Mouse (Mus musculus) hindbrain, embryonic 15.5 days (tissue): ENCODE data around the gene Junb. TPM values are rescaled to one million over a fixed set of nuclear protein-coding genes. Genes with fewer than 3 reads are reported as not detected.
A peak's percentile ranks its signal among the peaks of the same experiment; 100 is the strongest.

Experiments
- ATAC-seq: fragments of 200-750 bp; cut with Nextera tagmentation; 2 replicates; pipeline ENCODE4 v1.8.0; 2017; ENCODE audit warnings: low read depth, moderate number of reproducible peaks, moderate TSS enrichment; ENCODE audit not compliant: low FRiP score
- H3K27ac ChIP-seq: fragments of 300-500 bp; sonication (generic); replicated peaks from 2 replicates; pipeline ENCODE4 v1.5.1; 2015; ENCODE audit warnings: mild to moderate bottlenecking, inconsistent platforms
- H3K27me3 ChIP-seq: fragments of 300-500 bp; sonication (generic); 2 replicates; pipeline ENCODE4 v1.6.1; 2015; ENCODE audit warnings: control low read depth, inconsistent platforms
- H3K36me3 ChIP-seq: fragments of 300-500 bp; sonication (generic); 2 replicates; pipeline ENCODE4 v1.6.1; 2015; ENCODE audit warnings: control low read depth, inconsistent platforms
- H3K4me1 ChIP-seq: fragments of 300-500 bp; sonication (generic); replicated peaks from 2 replicates; pipeline ENCODE4 v1.6.1; 2015; ENCODE audit warnings: control low read depth, inconsistent platforms
- H3K4me2 ChIP-seq: fragments of 300-500 bp; sonication (generic); 2 replicates; pipeline ENCODE4 v1.6.1; 2015; ENCODE audit warnings: moderate library complexity, mild to moderate bottlenecking, inconsistent platforms
- H3K4me3 ChIP-seq: fragments of 300-500 bp; sonication (generic); 2 replicates; pipeline ENCODE4 v1.5.1; 2015; ENCODE audit warnings: mild to moderate bottlenecking, inconsistent platforms
- H3K9ac ChIP-seq: fragments of 300-500 bp; sonication (generic); 2 replicates; pipeline ENCODE4 v1.6.1; 2015; ENCODE audit warnings: inconsistent platforms
- H3K9me3 ChIP-seq: fragments of 300-500 bp; sonication (generic); 2 replicates; pipeline ENCODE4 v1.6.1; 2016; ENCODE audit warnings: control low read depth, inconsistent platforms
- WGBS: fragments of 180-500 bp; shearing (Covaris S2); methylation state at CpG from one replicate; pipeline ENCODE4 v1.1.7; 2015; 5-methylcytosine and 5-hydroxymethylcytosine counted together
- microRNA-seq: library from miRNA; unstranded; fragments of <30 nt; microRNA quantifications from one replicate; pipeline ENCODE4, GENCODE M21; 2016
- polyA plus RNA-seq: library from polyadenylated mRNA; unstranded; fragments of >200 nt; fragmentation: Nextera tagmentation; extraction: Ambion mirVana; gene quantifications from 2 replicates; pipeline ENCODE4 v1.2.1, GENCODE M21; 2015

The Junb gene
- polyA plus RNA-seq, 1 experiment from 2014 or later, result 6.8 TPM

GRCm38 (mm10) chr8:84928456-84929306 is 49.8 kb downstream of the Junb start:
- ATAC-seq, result peak; percentile 71
- H3K36me3 ChIP-seq, result peaks cover 53% of the 10 kb centered on the region
- H3K27ac ChIP-seq, result no peak overlapping the region
- H3K9me3 ChIP-seq, result no peaks in the 10 kb centered on the region
- peak overlapping the region; percentile 25 for H3K4me3 ChIP-seq
- H3K4me1 ChIP-seq, result peaks cover 8% of the 10 kb centered on the region
- 2% methylated on average over 46 of the region's 52 CpGs for WGBS
- peak overlapping the region; percentile 53 for H3K4me2 ChIP-seq
- no peaks in the 10 kb centered on the region for H3K27me3 ChIP-seq
- no peak overlapping the region for H3K9ac ChIP-seq

- 85% methylated on average over 1 of the region's 1 CpGs for WGBS
- H3K36me3 ChIP-seq, result peaks cover 61% of the 10 kb centered on the region
- no peak overlapping the region for H3K9ac ChIP-seq
- H3K4me2 ChIP-seq, result no peak overlapping the region
- H3K27me3 ChIP-seq, result no peaks in the 10 kb centered on the region
- peaks cover 6% of the 10 kb centered on the region for H3K4me1 ChIP-seq
- ATAC-seq, result no peak
- no peaks in the 10 kb centered on the region for H3K9me3 ChIP-seq
- H3K27ac ChIP-seq, result no peak overlapping the region
- no peak overlapping the region for H3K4me3 ChIP-seq
These were observed 51.0 kb downstream of the Junb start for GRCm38 (mm10) chr8:84927513-84927912.

- Histone ChIP-seq H3K4me3 (no peak overlapping the region), H3K9ac (no peak overlapping the region), H3K4me2 (no peak overlapping the region), H3K36me3 (peaks cover 65% of the 10 kb centered on the region), H3K4me1 (peaks cover 6% of the 10 kb centered on the region), H3K27me3 (no peaks in the 10 kb centered on the region), H3K9me3 (no peaks in the 10 kb centered on the region), H3K27ac (no peak overlapping the region)
- 72% methylated on average over 7 of the region's 7 CpGs for WGBS
- no peak for ATAC-seq
These were observed 53.0 kb downstream of the Junb start for GRCm38 (mm10) chr8:84925557-84925956.

Small RNAs within 50 kb of the gene (microRNA-seq; reads per million reads assigned to microRNA genes)
- gene Gm24197, result not detected

Other genes with a start within 250 kb of the Junb start
- 71.2 and 87.6 TPM in 2 replicates for gene Nfix, start 178.4 kb downstream of the Junb start, polyA plus RNA-seq
- gene Dand5, start 155.9 kb downstream of the Junb start, polyA plus RNA-seq, result 14.0 and 15.1 TPM in 2 replicates
- gene Gadd45gip1, start 147.2 kb downstream of the Junb start, polyA plus RNA-seq, result 39.7 and 40.6 TPM in 2 replicates
- 79.1 and 85.9 TPM in 2 replicates for gene Rad23a, start 138.1 kb downstream of the Junb start, polyA plus RNA-seq
- 700 and 710 TPM in 2 replicates for gene Calr, start 131.8 kb downstream of the Junb start, polyA plus RNA-seq
- gene Farsa, start 121.7 kb downstream of the Junb start, polyA plus RNA-seq, result 108 and 112 TPM in 2 replicates
- gene Syce2, start 106.6 kb downstream of the Junb start, polyA plus RNA-seq, result 33.7 and 37.3 TPM in 2 replicates
- 36.4 and 40.3 TPM in 2 replicates for gene Gcdh, start 84.8 kb downstream of the Junb start, polyA plus RNA-seq
- 0.64 TPM in 2 replicates for gene Klf1, start 76.8 kb downstream of the Junb start, polyA plus RNA-seq
- 5.7 and 7.3 TPM in 2 replicates for gene Dnase2a, start 70.2 kb downstream of the Junb start, polyA plus RNA-seq
- 72.4 and 81.1 TPM in 2 replicates for gene Mast1, start 41.4 kb downstream of the Junb start, polyA plus RNA-seq
- 2.8 and 3.5 TPM in 2 replicates for gene Rtbdn, start 31.7 kb downstream of the Junb start, polyA plus RNA-seq
- not detected in 2 replicates for gene Gm49661, start 9.3 kb downstream of the Junb start, polyA plus RNA-seq
- 1,124 and 1,185 TPM in 2 replicates for gene Prdx2, start 9.1 kb downstream of the Junb start, polyA plus RNA-seq
- 54.2 and 59.8 TPM in 2 replicates for gene Rnaseh2a, start 9.0 kb downstream of the Junb start, polyA plus RNA-seq
- 34.0 and 37.3 TPM in 2 replicates for gene Hook2, start 11.9 kb upstream of the Junb start, polyA plus RNA-seq
- gene Best2, start 35.8 kb upstream of the Junb start, polyA plus RNA-seq, result 0.08 TPM in 1 of 2 replicates, not detected in the other
- gene Asna1, start 46.6 kb upstream of the Junb start, polyA plus RNA-seq, result 148 and 159 TPM in 2 replicates
- 123 and 132 TPM in 2 replicates for gene Trir, start 48.1 kb upstream of the Junb start, polyA plus RNA-seq
- gene Tnpo2, start 58.2 kb upstream of the Junb start, polyA plus RNA-seq, result 56.8 and 63.7 TPM in 2 replicates
- 72.0 and 76.1 TPM in 2 replicates for gene Fbxw9, start 81.3 kb upstream of the Junb start, polyA plus RNA-seq
- 0.99 and 1.0 TPM in 2 replicates for gene Gm5741, start 89.3 kb upstream of the Junb start, polyA plus RNA-seq
- 103 and 111 TPM in 2 replicates for gene Dhps, start 93.0 kb upstream of the Junb start, polyA plus RNA-seq
- gene Wdr83os, start 102.0 kb upstream of the Junb start, polyA plus RNA-seq, result 117 and 119 TPM in 2 replicates
- 47.2 and 53.0 TPM in 2 replicates for gene Wdr83, start 102.6 kb upstream of the Junb start, polyA plus RNA-seq
- 20.9 and 22.5 TPM in 2 replicates for gene Man2b1, start 104.6 kb upstream of the Junb start, polyA plus RNA-seq
- 3.9 and 4.6 TPM in 2 replicates for gene Zfp791, start 144.4 kb upstream of the Junb start, polyA plus RNA-seq
- gene Cks1brt, start 173.2 kb upstream of the Junb start, polyA plus RNA-seq, result not detected in 2 replicates
- gene Olfr371, start 247.3 kb upstream of the Junb start, polyA plus RNA-seq, result not detected in 2 replicates